Mouse (Mus musculus) kidney, postnatal 4 days (tissue): ENCODE results near the gene Tmem39a.
A peak's percentile ranks its signal among the peaks of the same experiment; 100 is the strongest.

Source experiments
- DNase-seq, 2 experiments: peaks; one replicate each; pipeline ENCODE4 v3.0.0; 2021; ENCODE audit warnings: mixed read lengths in 2 of 2

Gene Tmem39a

DNA sequence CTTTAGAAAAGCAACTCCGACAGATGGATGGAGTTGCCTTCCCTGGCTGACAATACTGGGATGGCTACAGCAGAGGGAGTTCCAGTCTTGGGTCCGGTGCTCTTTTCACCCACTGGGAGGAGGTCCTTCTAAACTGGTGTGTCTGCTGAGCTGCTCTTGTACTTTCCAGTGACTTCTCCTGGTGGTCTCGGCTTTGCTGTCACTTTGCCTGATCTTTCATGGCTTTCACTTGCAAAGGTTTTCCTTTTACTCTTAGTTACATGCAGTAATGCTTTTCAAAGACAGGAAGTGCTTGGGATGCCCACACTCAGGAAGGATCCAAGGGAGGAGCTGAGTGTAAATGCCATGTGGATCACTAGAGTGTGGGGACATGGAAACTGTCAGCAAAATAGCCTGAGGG, 33.0 kb downstream of the Tmem39a start:
- DNase-seq, result no peak

- DNase-seq, result no peak
These were observed 33.7 kb downstream of the Tmem39a start for GRCm38 (mm10) chr16:38592026-38592678.

GRCm38 (mm10) chr16:38592946-38593345, 34.4 kb downstream of the Tmem39a start:
- DNase-seq, result no peak

- DNase-seq, result no peak
These were observed 35.9 kb downstream of the Tmem39a start for GRCm38 (mm10) chr16:38594435-38594834.

DNA sequence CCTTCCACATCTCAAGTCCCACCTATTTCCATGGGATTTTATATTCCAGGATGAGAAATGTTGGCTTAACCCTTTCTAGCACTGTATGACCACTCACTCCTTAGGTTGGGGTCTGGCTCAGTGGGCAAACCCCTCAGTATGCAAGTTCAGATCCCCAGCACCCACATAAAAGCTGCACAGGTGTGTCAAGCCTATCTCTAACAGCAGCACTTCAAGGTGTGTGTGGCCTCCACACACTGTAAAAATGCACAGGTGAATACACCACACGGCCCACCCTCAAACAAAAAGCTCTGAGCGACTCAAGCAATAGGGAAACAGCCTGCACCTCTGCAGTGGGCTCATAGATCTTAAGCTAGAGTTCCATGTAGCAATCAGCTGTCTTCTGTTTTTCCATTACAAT, 37.6 kb downstream of the Tmem39a start:
- DNase-seq, result no peak

- DNase-seq, result no peak
These were observed 38.2 kb downstream of the Tmem39a start for GRCm38 (mm10) chr16:38596651-38597050.

GRCm38 (mm10) chr16:38598986-38599680, 40.6 kb downstream of the Tmem39a start:
- no peak for DNase-seq

GRCm38 (mm10) chr16:38602989-38603804, 44.7 kb downstream of the Tmem39a start:
- DNase-seq, result peak; percentile 11 to 35

DNA sequence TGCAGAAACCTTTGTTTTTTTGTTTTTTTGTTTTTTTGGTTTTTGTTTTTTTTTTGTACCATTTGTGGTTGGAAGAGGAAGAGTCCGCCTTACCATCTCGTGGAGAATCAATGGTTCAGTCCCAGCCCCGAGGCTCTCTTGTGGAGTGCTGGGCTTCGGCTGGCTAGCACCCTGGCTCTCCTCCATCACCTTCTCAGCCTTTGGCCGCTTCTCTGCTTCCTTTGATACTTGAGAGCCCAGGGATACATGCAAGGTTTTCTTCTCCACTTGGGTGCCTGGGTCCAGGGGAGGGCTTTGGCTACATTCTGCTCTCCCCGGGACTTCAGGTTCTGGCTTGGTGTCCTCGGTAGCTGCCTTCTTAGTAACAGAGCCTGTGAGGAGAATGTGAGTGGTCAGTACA, 48.0 kb downstream of the Tmem39a start:
- no peak for DNase-seq

DNA sequence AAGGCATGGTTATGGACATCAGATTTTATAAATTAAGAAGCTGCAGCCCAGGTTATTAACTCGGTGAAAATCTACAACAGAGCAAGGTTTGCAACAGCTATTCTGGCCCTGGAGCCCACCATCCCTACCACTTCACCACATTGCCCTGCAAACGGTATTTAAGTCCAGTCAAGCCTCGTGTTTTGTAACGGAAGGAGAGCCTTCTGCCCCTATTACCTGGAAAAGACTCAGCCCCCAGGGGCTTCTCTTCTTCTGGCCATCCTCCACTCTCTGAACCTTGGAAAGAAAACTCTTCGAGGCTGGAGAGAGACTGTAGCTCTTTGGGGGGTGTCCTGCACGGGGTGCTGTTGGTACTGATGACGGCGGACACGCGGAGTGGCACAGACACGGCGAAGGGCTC, 50.2 kb downstream of the Tmem39a start:
- no peak for DNase-seq

DNA sequence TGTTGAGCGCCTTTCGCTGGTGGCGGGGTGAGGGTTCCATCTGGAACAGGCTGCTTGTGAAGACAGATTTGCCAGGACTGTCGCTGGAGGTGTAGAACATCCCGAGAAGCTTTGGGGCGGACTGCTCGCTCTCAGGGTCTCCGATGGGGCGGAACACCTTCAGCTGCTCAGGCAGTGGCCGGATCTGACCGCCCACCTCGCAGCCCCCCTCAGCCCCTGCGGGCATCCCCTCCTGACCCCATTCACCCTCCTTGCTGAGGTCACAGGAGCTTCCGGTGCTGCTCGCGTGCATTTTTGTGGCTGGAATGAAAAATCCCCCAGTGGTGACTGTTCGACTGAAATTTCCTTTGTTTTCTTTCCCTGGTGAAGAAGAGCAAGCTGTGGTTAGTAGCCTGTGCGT, 50.6 kb downstream of the Tmem39a start:
- DNase-seq, result peak; percentile 10 to 19

DNA sequence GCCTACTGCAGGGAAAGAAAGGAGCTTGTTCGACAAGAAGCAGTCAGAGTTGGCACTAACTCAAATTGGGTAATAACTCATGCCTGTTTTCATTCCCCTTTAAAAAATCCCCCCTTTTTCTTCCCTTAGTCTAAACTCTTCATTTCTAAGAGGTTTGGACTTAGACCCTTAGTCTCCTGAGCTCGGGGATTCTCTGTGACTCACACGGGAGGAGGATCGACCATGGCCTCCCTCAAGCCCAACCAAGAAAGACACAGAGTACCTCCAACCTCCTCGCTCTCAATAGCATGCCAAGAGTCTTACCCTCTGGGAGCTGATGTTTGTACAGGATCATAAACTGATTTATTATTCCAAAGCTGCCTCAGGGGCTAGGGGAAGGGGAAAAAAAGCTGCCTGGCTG, 54.1 kb downstream of the Tmem39a start:
- no peak for DNase-seq

DNA sequence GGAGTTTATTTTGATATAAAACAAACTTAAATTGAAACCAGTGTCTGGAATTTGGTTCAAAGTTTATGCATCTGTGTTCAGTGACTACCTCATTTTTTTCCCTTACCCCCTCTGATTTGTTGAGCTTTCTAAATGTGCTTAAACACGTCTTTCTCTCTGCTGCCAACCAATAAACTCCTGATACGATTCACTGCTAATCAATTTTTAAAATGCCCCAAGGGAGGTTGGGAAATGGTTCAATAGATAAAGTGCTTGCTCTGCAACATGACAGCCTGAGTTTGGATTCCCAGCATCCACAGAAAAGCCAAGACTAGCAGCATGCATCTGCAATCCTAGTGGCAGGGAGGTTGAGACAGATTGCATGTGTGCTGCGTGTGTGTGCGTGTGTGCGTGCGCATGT, 55.1 kb downstream of the Tmem39a start:
- no peak for DNase-seq

DNA sequence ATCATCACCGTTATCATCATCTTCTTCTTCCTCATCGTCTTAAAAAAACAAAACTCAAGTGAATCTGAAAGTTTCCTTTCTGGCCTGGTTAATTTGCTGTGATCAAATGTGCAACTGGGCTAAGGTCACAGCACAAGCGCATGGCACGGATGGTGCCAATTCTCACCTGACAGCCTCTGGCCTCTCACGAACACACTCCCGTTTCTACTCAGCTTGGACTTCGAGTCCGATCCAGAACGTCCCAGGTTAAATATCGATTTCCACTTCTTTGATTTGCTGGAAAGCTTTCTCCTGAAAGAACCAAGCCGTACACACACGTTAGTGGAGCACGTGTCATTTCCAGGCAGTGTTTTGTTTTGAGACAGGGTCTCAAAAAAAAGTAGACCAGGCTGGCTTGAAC, 59.5 kb downstream of the Tmem39a start:
- no peak for DNase-seq

- peak; percentile 80 to 86 for DNase-seq
These were observed 60.6 kb downstream of the Tmem39a start for GRCm38 (mm10) chr16:38619054-38619453.

- no peak for DNase-seq
These were observed 62.4 kb downstream of the Tmem39a start for GRCm38 (mm10) chr16:38620696-38621450.

GRCm38 (mm10) chr16:38622283-38622682, 63.8 kb downstream of the Tmem39a start:
- no peak for DNase-seq

GRCm38 (mm10) chr16:38624303-38624702, 65.8 kb downstream of the Tmem39a start:
- DNase-seq, result no peak

DNA sequence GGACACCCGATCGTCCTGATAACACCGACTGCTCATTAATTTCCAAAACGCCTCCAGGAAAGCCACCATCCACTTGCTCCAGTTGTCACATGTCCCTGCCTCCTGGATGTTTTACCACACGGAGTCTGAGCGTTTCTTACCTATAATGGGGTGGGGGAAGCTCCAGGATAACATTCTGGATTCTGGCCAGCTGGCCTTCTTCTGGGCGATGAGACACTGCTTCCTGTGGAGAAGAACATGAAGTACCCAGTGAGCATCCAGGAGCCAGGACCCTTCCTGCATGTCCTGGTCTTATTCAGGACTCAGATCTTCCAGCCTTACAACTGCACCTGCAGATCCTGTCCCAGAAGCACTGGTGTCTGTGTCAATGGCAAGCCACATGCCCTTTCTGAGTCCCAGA, 66.9 kb downstream of the Tmem39a start:
- DNase-seq, result no peak

- no peak for DNase-seq
These were observed 67.4 kb downstream of the Tmem39a start for GRCm38 (mm10) chr16:38625811-38626369.

DNA sequence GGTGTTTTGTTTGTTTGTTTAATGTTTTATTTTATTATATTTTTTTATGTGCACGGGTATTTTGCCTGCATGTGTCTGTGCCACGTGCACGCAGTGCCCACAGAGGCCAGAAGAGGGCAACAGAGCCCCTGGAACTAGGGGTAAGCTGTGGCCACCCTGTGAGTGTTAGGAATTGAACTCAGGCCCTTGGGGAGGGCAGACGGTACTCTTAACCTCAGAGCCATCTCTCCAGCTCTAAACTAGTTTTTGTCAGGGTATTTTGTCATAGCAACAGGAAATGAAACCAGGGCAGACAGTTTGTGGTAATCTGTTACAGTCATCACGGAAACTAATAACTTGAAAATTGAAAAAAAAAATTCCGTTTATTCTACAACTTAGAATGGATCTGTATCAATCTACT, 73.6 kb downstream of the Tmem39a start:
- DNase-seq, result peak; percentile 74 to 76

- no peak for DNase-seq
These were observed 77.4 kb downstream of the Tmem39a start for GRCm38 (mm10) chr16:38635833-38636390.
